Mouse (Mus musculus) lung, embryonic 15.5 days (tissue): ENCODE data around the gene Sox5. TPM values are rescaled to one million over a fixed set of nuclear protein-coding genes. Genes with fewer than 3 reads are reported as not detected.

ENCODE experiments used
- ATAC-seq: fragments of 200-750 bp; cut with Nextera tagmentation; 2 replicates; pipeline ENCODE4 v1.8.0; 2017; ENCODE audit warnings: moderate number of reproducible peaks, borderline replicate concordance; ENCODE audit not compliant: low FRiP score, low TSS enrichment; ENCODE audit errors: extremely low read depth
- H3K27ac ChIP-seq: fragments of 300-500 bp; sonication (generic); 2 replicates; pipeline ENCODE4 v1.5.1; 2015; ENCODE audit warnings: moderate library complexity, mild to moderate bottlenecking, inconsistent platforms
- H3K27me3 ChIP-seq: fragments of 300-500 bp; sonication (generic); 2 replicates; pipeline ENCODE4 v1.6.1; 2015; ENCODE audit warnings: inconsistent platforms
- H3K36me3 ChIP-seq: fragments of 300-500 bp; sonication (generic); 2 replicates; pipeline ENCODE4 v1.6.1; 2015; ENCODE audit warnings: inconsistent platforms
- H3K4me1 ChIP-seq: fragments of 300-500 bp; sonication (generic); 2 replicates; pipeline ENCODE4 v1.6.1; 2015; ENCODE audit warnings: inconsistent platforms
- H3K4me2 ChIP-seq: fragments of 300-500 bp; sonication (generic); 2 replicates; pipeline ENCODE4 v1.6.1; 2015; ENCODE audit warnings: inconsistent platforms, mild to moderate bottlenecking, moderate library complexity
- H3K4me3 ChIP-seq: fragments of 300-500 bp; sonication (generic); 2 replicates; pipeline ENCODE4 v1.5.1; 2015; ENCODE audit warnings: mild to moderate bottlenecking, inconsistent platforms
- H3K9ac ChIP-seq: fragments of 300-500 bp; sonication (generic); 2 replicates; pipeline ENCODE4 v1.6.1; 2015; ENCODE audit warnings: inconsistent platforms
- H3K9me3 ChIP-seq: fragments of 300-500 bp; sonication (generic); 2 replicates; pipeline ENCODE4 v1.6.1; 2016; ENCODE audit warnings: inconsistent platforms
- WGBS: fragments of 180-500 bp; shearing (Covaris S2); methylation state at CpG from one replicate; pipeline ENCODE4 v1.1.7; 2015; 5-methylcytosine and 5-hydroxymethylcytosine counted together
- polyA plus RNA-seq: library from polyadenylated mRNA; unstranded; fragments of >200 nt; fragmentation: Nextera tagmentation; extraction: Ambion mirVana; gene quantifications from 2 replicates; pipeline ENCODE4 v1.2.1, GENCODE M21; 2015

Gene Sox5
- polyA plus RNA-seq, 1 experiment from 2014 or later, result 23.7 TPM

- H3K4me3 ChIP-seq, result no peak overlapping the region
- WGBS, result 92% methylated on average over 4 of the region's 4 CpGs
- no peak overlapping the region for H3K4me2 ChIP-seq
- no peak for ATAC-seq
- H3K36me3 ChIP-seq, result no peaks in the 10 kb centered on the region
- no peaks in the 10 kb centered on the region for H3K27me3 ChIP-seq
- H3K4me1 ChIP-seq, result peaks cover 10% of the 10 kb centered on the region
- no peaks in the 10 kb centered on the region for H3K9me3 ChIP-seq
- no peak overlapping the region for H3K9ac ChIP-seq
- no peak overlapping the region for H3K27ac ChIP-seq
These were observed 705.4 kb downstream of the Sox5 start for GRCm38 (mm10) chr6:144076376-144076775.

GRCm38 (mm10) chr6:144075327-144075941 is 706.3 kb downstream of the Sox5 start:
- H3K36me3 ChIP-seq, result no peaks in the 10 kb centered on the region
- H3K9ac ChIP-seq, result no peak overlapping the region
- H3K4me3 ChIP-seq, result no peak overlapping the region
- peak overlapping the region; percentile 53; the same call in 1 of the 2 replicates for H3K27ac ChIP-seq
- 59% methylated on average over 12 of the region's 12 CpGs for WGBS
- H3K9me3 ChIP-seq, result no peaks in the 10 kb centered on the region
- H3K4me2 ChIP-seq, result no peak overlapping the region
- H3K27me3 ChIP-seq, result no peaks in the 10 kb centered on the region
- H3K4me1 ChIP-seq, result peaks cover 10% of the 10 kb centered on the region
- ATAC-seq, result no peak

- ATAC-seq, result no peak
- no peak overlapping the region; the same call in 1 of the 2 replicates for H3K27ac ChIP-seq
These were observed 707.0 kb downstream of the Sox5 start for GRCm38 (mm10) chr6:144074826-144075225.

GRCm38 (mm10) chr6:144070461-144070860 is 711.3 kb downstream of the Sox5 start:
- H3K4me1 ChIP-seq, result peaks cover 10% of the 10 kb centered on the region

More at GRCm38 (mm10) chr6:144074826-144075225, 707.0 kb downstream of the Sox5 start:
- H3K4me2 ChIP-seq, result no peak overlapping the region
- no peak overlapping the region for H3K4me3 ChIP-seq
- H3K9me3 ChIP-seq, result no peaks in the 10 kb centered on the region
- peaks cover 10% of the 10 kb centered on the region for H3K4me1 ChIP-seq
- WGBS, result 18% methylated on average over 9 of the region's 9 CpGs
- H3K27me3 ChIP-seq, result no peaks in the 10 kb centered on the region
- H3K9ac ChIP-seq, result no peak overlapping the region
- no peaks in the 10 kb centered on the region for H3K36me3 ChIP-seq

GRCm38 (mm10) chr6:144067491-144067890 is 714.3 kb downstream of the Sox5 start:
- Histone ChIP-seq H3K36me3 (no peaks in the 10 kb centered on the region), H3K4me3 (no peak overlapping the region)
- WGBS, result 55% methylated on average over 7 of the region's 7 CpGs

More at GRCm38 (mm10) chr6:144070461-144070860, 711.3 kb downstream of the Sox5 start:
- 65% methylated on average over 5 of the region's 5 CpGs for WGBS
- H3K27me3 ChIP-seq, result no peaks in the 10 kb centered on the region
- no peak for ATAC-seq
- H3K9ac ChIP-seq, result no peak overlapping the region
- no peak overlapping the region for H3K4me2 ChIP-seq
- H3K4me3 ChIP-seq, result no peak overlapping the region
- H3K9me3 ChIP-seq, result no peaks in the 10 kb centered on the region
- H3K27ac ChIP-seq, result no peak overlapping the region
- H3K36me3 ChIP-seq, result no peaks in the 10 kb centered on the region

GRCm38 (mm10) chr6:144062428-144062827 is 719.3 kb downstream of the Sox5 start:
- H3K4me1 ChIP-seq, result peaks cover 1% of the 10 kb centered on the region; the same call in 1 of the 2 replicates
- no peaks in the 10 kb centered on the region for H3K36me3 ChIP-seq
- no peak for ATAC-seq
- H3K9me3 ChIP-seq, result no peaks in the 10 kb centered on the region
- no peak overlapping the region for H3K27ac ChIP-seq
- H3K4me2 ChIP-seq, result no peak overlapping the region
- H3K27me3 ChIP-seq, result no peaks in the 10 kb centered on the region
- no peak overlapping the region for H3K4me3 ChIP-seq
- 88% methylated on average over 8 of the region's 8 CpGs for WGBS
- no peak overlapping the region for H3K9ac ChIP-seq

More at GRCm38 (mm10) chr6:144067491-144067890, 714.3 kb downstream of the Sox5 start:
- H3K27me3 ChIP-seq, result no peaks in the 10 kb centered on the region
- H3K27ac ChIP-seq, result no peak overlapping the region
- H3K4me1 ChIP-seq, result no peaks in the 10 kb centered on the region
- no peak overlapping the region for H3K9ac ChIP-seq
- no peak overlapping the region for H3K4me2 ChIP-seq
- H3K9me3 ChIP-seq, result no peaks in the 10 kb centered on the region
- ATAC-seq, result no peak

GRCm38 (mm10) chr6:144061814-144062213 is 720.0 kb downstream of the Sox5 start:
- Histone ChIP-seq H3K9ac (no peak overlapping the region), H3K36me3 (no peaks in the 10 kb centered on the region), H3K27me3 (no peaks in the 10 kb centered on the region), H3K4me3 (no peak overlapping the region), H3K4me2 (no peak overlapping the region), H3K4me1 (peaks cover 6% of the 10 kb centered on the region), H3K9me3 (no peaks in the 10 kb centered on the region), H3K27ac (no peak overlapping the region)
- ATAC-seq, result no peak
- whole genome bisulfite sequencing, result 89% methylated on average over 8 of the region's 8 CpGs

- Histone ChIP-seq H3K9me3 (no peaks in the 10 kb centered on the region), H3K4me2 (no peak overlapping the region), H3K4me3 (no peak overlapping the region), H3K36me3 (no peaks in the 10 kb centered on the region), H3K4me1 (peaks cover 21% of the 10 kb centered on the region), H3K27me3 (no peaks in the 10 kb centered on the region), H3K9ac (no peak overlapping the region), H3K27ac (peak overlapping the region; percentile 80)
- 55% methylated on average over 14 of the region's 14 CpGs for WGBS
- 0 out of 2 replicates have a peak, but pooled peaks have one; percentile 2 for ATAC-seq
These were observed 724.6 kb downstream of the Sox5 start for GRCm38 (mm10) chr6:144057098-144057632.

- H3K4me2 ChIP-seq, result no peak overlapping the region
- peak; percentile 82; the same call in 1 of the 2 replicates for ATAC-seq
- H3K27me3 ChIP-seq, result no peaks in the 10 kb centered on the region
- no peak overlapping the region for H3K9ac ChIP-seq
- H3K36me3 ChIP-seq, result no peaks in the 10 kb centered on the region
- WGBS, result 32% methylated on average over 10 of the region's 10 CpGs
- H3K9me3 ChIP-seq, result no peaks in the 10 kb centered on the region
- peaks cover 21% of the 10 kb centered on the region for H3K4me1 ChIP-seq
- no peak overlapping the region for H3K4me3 ChIP-seq
- H3K27ac ChIP-seq, result peak overlapping the region; percentile 80
These were observed 725.3 kb downstream of the Sox5 start for GRCm38 (mm10) chr6:144056252-144057097.

GRCm38 (mm10) chr6:144052487-144052886 is 729.3 kb downstream of the Sox5 start:
- 42% methylated on average over 5 of the region's 5 CpGs for WGBS
- Histone ChIP-seq H3K27ac (no peak overlapping the region), H3K36me3 (no peaks in the 10 kb centered on the region), H3K4me1 (peaks cover 23% of the 10 kb centered on the region), H3K4me2 (no peak overlapping the region), H3K4me3 (no peak overlapping the region), H3K9ac (no peak overlapping the region), H3K9me3 (no peaks in the 10 kb centered on the region), H3K27me3 (no peaks in the 10 kb centered on the region)
- no peak for ATAC-seq

GRCm38 (mm10) chr6:144051316-144051715 is 730.5 kb downstream of the Sox5 start:
- no peak overlapping the region for H3K9ac ChIP-seq
- no peak overlapping the region for H3K4me2 ChIP-seq
- WGBS, result 95% methylated on average over 5 of the region's 5 CpGs
- ATAC-seq, result no peak
- H3K4me1 ChIP-seq, result peaks cover 12% of the 10 kb centered on the region
- H3K9me3 ChIP-seq, result no peaks in the 10 kb centered on the region
- no peaks in the 10 kb centered on the region for H3K27me3 ChIP-seq
- H3K27ac ChIP-seq, result no peak overlapping the region
- H3K4me3 ChIP-seq, result no peak overlapping the region
- H3K36me3 ChIP-seq, result no peaks in the 10 kb centered on the region
